Mouse (Mus musculus): ENCODE data around the gene Kif12.
A peak's percentile ranks its signal among the peaks of the same experiment; 100 is the strongest.

- peak; percentile 83 for TF ChIP-seq CTCF (IDR thresholded peaks at IDR 0.05; ENCODE audit: control insufficient read depth, insufficient read depth, low read length)
- TF ChIP-seq POLR2A (IDR thresholded peaks at IDR 0.05; ENCODE audit: borderline replicate concordance, control insufficient read depth, low read depth, low read length), result no peak
Observed at GRCm38 (mm10) chr4:63215185-63215992, 43.5 kb upstream of the Kif12 start.
